Mouse (Mus musculus) olfactory bulb, adult 2 months (tissue): ENCODE results near the gene Tex50.

Source experiments
- CTCF ChIP-seq: fragments of 200-500 bp; IDR thresholded peaks from 2 replicates; pipeline ENCODE4 v1.5.1; 2012; ENCODE audit warnings: low read depth, mild to moderate bottlenecking, low read length, moderate library complexity; ENCODE audit not compliant: insufficient read depth
- POLR2A ChIP-seq: fragments of 200-500 bp; IDR thresholded peaks from 2 replicates; pipeline ENCODE4 v1.6.1; 2012; ENCODE audit warnings: mild to moderate bottlenecking, low read depth, low read length, moderate library complexity; ENCODE audit not compliant: insufficient read depth

DNA sequence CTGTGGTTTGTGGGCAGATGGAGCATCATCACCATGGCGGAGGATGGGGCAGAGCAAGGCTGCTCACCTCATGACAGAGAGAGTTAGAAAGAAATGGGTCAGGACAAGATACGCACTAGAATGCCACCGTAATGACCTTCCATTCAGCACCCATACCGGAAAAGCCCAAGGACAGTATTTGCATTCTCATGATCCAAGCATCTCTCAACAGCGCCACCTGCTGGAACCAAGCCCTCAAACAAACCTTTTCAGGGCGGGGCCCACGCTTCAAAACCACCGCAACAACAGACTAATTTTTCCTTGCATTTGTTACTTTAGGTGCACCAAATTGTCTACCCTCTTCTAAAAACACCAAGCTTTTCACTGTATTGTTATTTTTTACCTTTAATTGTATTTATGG is 21.6 kb upstream of the Tex50 start:
- no peak for TF ChIP-seq POLR2A
- TF ChIP-seq CTCF = 0 out of 2 replicates have a peak, but pooled peaks have one; percentile 27
